ENCODE assay signal across 15 mouse cellular contexts in the genomic region with DNA sequence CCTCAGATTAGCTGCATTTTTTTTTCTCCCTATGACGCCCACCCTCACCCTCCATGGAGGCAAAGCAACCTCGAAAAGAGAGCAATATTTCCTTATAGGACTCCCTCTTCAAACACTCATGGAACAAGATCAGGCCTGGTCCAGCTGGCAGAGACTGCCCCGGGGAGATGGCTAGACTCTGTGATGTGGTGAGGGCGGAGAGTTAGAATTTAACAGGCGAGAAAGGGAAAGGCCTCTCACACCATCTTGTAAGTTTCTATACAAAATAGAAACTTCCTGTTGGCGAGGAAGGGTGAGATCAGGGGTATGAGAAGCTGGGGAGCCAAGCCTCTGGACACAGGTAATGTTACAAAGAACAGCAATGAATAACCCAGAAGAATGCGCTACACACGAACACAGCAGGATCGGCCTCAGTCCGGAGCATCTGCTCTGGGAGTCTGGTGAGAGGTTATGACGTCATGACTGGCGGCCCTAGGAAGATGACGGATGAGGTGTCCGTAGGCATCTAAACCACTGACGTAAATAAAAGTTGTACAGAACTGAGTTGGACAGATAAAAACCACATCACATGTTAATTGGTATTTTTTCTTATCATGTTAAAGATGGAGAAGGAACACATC.
DNase-seq lines count a peak whose midpoint lies in the region; ATAC-seq and TF ChIP-seq lines count a peak whose summit lies in the region.
"Had no signal": no experiment of that assay in that cellular context is flagged by ENCODE, and none has a peak within 500 bp of the region (broad histone marks: within the 10 kb centered on the region; RNA-seq: fewer than 3 reads in every experiment).

No protein-coding gene starts in this region.

- H3K9ac ChIP-seq in liver, postnatal 0 days (replicated peaks), result no peak overlapping the region; the same call in 1 of the 2 replicates
- H3K9ac ChIP-seq: forebrain, embryonic 13.5 days; liver, embryonic 14.5 days had no signal

- H3K4me2 ChIP-seq in liver, postnatal 0 days (ENCODE audit: low read depth, low read length), result no peak overlapping the region
- H3K4me2 ChIP-seq: forebrain, embryonic 13.5 days had no signal

- H3K27me3 ChIP-seq in liver, postnatal 0 days (ENCODE audit: insufficient read depth, low read length), result no peaks in the 10 kb centered on the region
- H3K27me3 ChIP-seq: forebrain, embryonic 13.5 days had no signal

- no peak for ATAC-seq in liver, postnatal 0 days
- peak; percentile 15; the same call in 1 of the 2 replicates for ATAC-seq in monocyte, adult 5-6 weeks (replicated peaks; ENCODE audit: insufficient number of reproducible peaks, low FRiP score, low TSS enrichment, poor library complexity, severe bottlenecking)
- ATAC-seq: forebrain, embryonic 13.5 days; midbrain, embryonic 16.5 days had no signal

- TF ChIP-seq EP300 in liver, postnatal 0 days (IDR thresholded peaks at IDR 0.05; ENCODE audit: low read depth), result no peak

- 81% methylated on average over 15 of the region's 15 CpGs for WGBS in liver, postnatal 0 days (ENCODE audit: insufficient replicate concordance)

- no peaks in the 10 kb centered on the region for H3K36me3 ChIP-seq in liver, postnatal 0 days (replicated peaks; ENCODE audit: insufficient read depth, low read length)

- no peak for TF ChIP-seq CTCF in liver, postnatal 0 days (IDR thresholded peaks at IDR 0.05; ENCODE audit: low read depth)

- no peaks in the 10 kb centered on the region for H3K9me3 ChIP-seq in liver, postnatal 0 days (ENCODE audit: low read length)
- H3K9me3 ChIP-seq: forebrain, embryonic 13.5 days had no signal

- H3K27ac ChIP-seq in liver, postnatal 0 days (ENCODE audit: low read depth), result peak overlapping the region; percentile 91
- H3K27ac ChIP-seq: forebrain, embryonic 13.5 days; liver, embryonic 14.5 days had no signal

- peaks cover 36% of the 10 kb centered on the region for H3K4me1 ChIP-seq in liver, postnatal 0 days (ENCODE audit: insufficient read depth)
- H3K4me1 ChIP-seq: forebrain, embryonic 13.5 days had no signal

- no peak overlapping the region for H3K4me3 ChIP-seq in liver, postnatal 0 days (ENCODE audit: low read depth, low read length)
- H3K4me3 ChIP-seq: erythroblast, embryonic 14.5 days; forebrain, embryonic 13.5 days had no signal

- no peak for DNase-seq in liver, postnatal 0 days
- no peak for DNase-seq in liver
- peak; percentile 64 for DNase-seq in kidney, adult 18-20 months
- peak; percentile 49 for DNase-seq in kidney, postnatal 10 days
- DNase-seq in layer of hippocampus, postnatal 10 days (ENCODE audit: low spot score in 2 of 2), result no peak
- no peak for DNase-seq in adrenal gland, adult 18-20 months (ENCODE audit: low spot score in 2 of 2)
- DNase-seq: adrenal gland, adult 8-10 months; cerebellum, adult 9-10 months; layer of hippocampus, postnatal 36 days; thymus, postnatal 25 days had no signal

Comparison
In these comparisons a context has a peak if more than half of its experiments do, and no peak if none do; other contexts are left out.
1. DNase-seq: peak in kidney, adult 18-20 months (single experiment) and kidney, postnatal 10 days (single experiment); none in liver, postnatal 0 days (single experiment), liver (single experiment), layer of hippocampus, postnatal 10 days (0 of 2) and adrenal gland, adult 18-20 months (0 of 2).